Mouse (Mus musculus) spleen, adult 10 weeks (tissue): ENCODE results near the gene Orc6. TPM values are rescaled to one million over a fixed set of nuclear protein-coding genes. Genes with fewer than 3 reads are reported as not detected.

Experiments used
- polyA plus RNA-seq: library from polyadenylated mRNA; stranded (reverse); fragments of 350-450 nt; fragmentation: Illumina TruSeq; extraction: RNeasy Lipid Tissue Mini Kit (QIAGEN cat#74804); gene quantifications from one replicate; pipeline ENCODE4 v1.2.3, GENCODE M21; 2015; ENCODE audit warnings: low replicate concordance; ENCODE audit not compliant: insufficient read depth

Orc6 gene
- 47.6 TPM for polyA plus RNA-seq

DNA sequence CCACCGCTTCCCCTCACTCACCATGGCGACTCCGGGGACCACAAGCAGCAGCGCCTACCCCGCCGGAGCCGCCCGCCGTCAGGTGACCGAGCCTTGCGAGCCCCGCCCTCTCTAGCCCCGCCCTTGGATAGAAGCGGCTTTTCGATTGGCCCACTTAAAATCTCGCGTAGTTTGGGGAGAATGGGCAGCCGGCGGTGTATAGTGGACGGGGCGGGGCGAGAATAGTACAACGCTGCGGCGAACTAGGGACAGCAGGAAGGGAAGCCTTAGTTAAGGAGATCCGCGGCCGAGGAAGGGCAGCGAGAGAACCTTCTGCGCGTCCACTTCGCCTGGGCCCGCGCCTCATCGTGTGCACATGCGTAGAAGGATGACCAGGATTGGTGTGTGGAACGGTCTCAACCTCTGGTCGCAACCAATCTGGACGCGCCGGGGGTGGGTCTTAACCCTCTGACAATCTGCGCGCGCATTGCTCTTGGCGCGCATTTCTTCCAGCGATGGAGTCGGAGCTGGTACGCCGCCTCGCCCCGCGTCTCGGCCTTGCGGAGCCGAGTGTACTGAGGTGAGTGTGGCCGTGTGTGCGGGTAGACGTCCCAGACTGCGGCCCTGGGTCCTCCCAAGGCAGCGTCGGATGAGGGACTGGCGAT lies at the start of gene Orc6, which contains the start of gene Vps35:
Gene Orc6 (plus strand): TSS at position 199 of the 644 bp plus-strand sequence.
Gene Vps35 (minus strand): TSS at position 369 of the 644 bp plus-strand sequence.

Other genes with a start within 250 kb of the Orc6 start
- gene Fbxw9, start 239.6 kb upstream of the Orc6 start, polyA plus RNA-seq: 3.0 TPM
- gene Gm5741, start 231.7 kb upstream of the Orc6 start, polyA plus RNA-seq: not detected
- 52.7 TPM for gene Dhps, start 227.9 kb upstream of the Orc6 start, polyA plus RNA-seq
- 54.9 TPM for gene Wdr83os, start 218.9 kb upstream of the Orc6 start, polyA plus RNA-seq
- 12.5 TPM for gene Wdr83, start 218.3 kb upstream of the Orc6 start, polyA plus RNA-seq
- gene Man2b1, start 216.4 kb upstream of the Orc6 start, polyA plus RNA-seq: 132 TPM
- gene Zfp791, start 176.5 kb upstream of the Orc6 start, polyA plus RNA-seq: 0.81 TPM
- not detected for gene Cks1brt, start 147.7 kb upstream of the Orc6 start, polyA plus RNA-seq
- gene Olfr371, start 73.6 kb upstream of the Orc6 start, polyA plus RNA-seq: not detected
- gene Vps35, start 170 bp downstream of the Orc6 start, polyA plus RNA-seq: 108 TPM
- 15.2 TPM for gene Mylk3, start 86.7 kb downstream of the Orc6 start, polyA plus RNA-seq
- 20.0 TPM for gene 4921524J17Rik, start 133.2 kb downstream of the Orc6 start, polyA plus RNA-seq
- gene Gpt2, start 192.9 kb downstream of the Orc6 start, polyA plus RNA-seq: 2.3 TPM